Mouse (Mus musculus): ENCODE measurements around the gene Sparcl1.

DNA sequence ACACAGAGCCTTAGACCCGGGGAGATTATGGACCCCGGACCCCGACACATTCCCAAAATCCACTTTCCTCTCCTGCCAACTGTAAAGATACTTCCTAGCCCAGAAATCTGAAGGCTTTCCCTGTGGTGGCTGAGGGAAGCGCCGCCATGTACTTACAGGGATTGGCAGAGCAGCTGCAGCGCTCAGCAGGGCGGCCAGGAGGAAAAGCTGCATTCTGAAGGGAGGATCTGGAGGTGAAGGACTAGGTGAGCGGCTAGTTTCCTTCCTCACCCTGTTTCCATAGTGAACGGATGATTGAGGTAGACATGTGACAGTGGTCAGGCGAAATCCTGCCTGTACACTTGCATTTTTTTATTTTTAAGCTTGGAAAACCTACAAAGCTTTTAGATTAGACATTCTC lies 37.2 kb downstream of the Sparcl1 start:
- no peak for TF ChIP-seq CTCF (IDR thresholded peaks at IDR 0.05; ENCODE audit: extremely low read depth, insufficient read depth, insufficient read length, insufficient replicate concordance)
- TF ChIP-seq POLR2A (IDR thresholded peaks at IDR 0.05; ENCODE audit: low read depth, low read length) = no peak
